Mouse (Mus musculus) hindbrain, embryonic 11.5 days (tissue): ENCODE measurements around the gene Pcolce2. TPM values are rescaled to one million over a fixed set of nuclear protein-coding genes. Genes with fewer than 3 reads are reported as not detected.

ENCODE experiments used
- ATAC-seq: fragments of 200-750 bp; cut with Nextera tagmentation; 2 replicates; pipeline ENCODE4 v1.8.0; 2017; ENCODE audit warnings: mild to moderate bottlenecking, moderate TSS enrichment, moderate library complexity; ENCODE audit not compliant: low FRiP score
- DNase-seq: peaks from one replicate; pipeline ENCODE4 v3.0.0-alpha.2; 2015; ENCODE audit warnings: low spot score
- H3K27ac ChIP-seq: fragments of 300-500 bp; sonication (generic); 2 replicates; pipeline ENCODE4 v1.5.1; 2014; ENCODE audit warnings: mild to moderate bottlenecking, low read depth, low read length
- H3K27me3 ChIP-seq: fragments of 300-500 bp; sonication (generic); 2 replicates; pipeline ENCODE4 v1.6.1; 2014; ENCODE audit warnings: mild to moderate bottlenecking, low read length, moderate library complexity, mixed read lengths; ENCODE audit not compliant: control insufficient read depth, insufficient read depth
- H3K36me3 ChIP-seq: fragments of 300-500 bp; sonication (generic); 2 replicates; pipeline ENCODE4 v1.6.1; 2014; ENCODE audit warnings: mild to moderate bottlenecking, low read length, moderate library complexity, mixed read lengths; ENCODE audit not compliant: control insufficient read depth, insufficient read depth
- H3K4me1 ChIP-seq: fragments of 300-500 bp; sonication (generic); replicated peaks from 2 replicates; pipeline ENCODE4 v1.6.1; 2014; ENCODE audit warnings: low read length, mixed read lengths; ENCODE audit not compliant: control insufficient read depth, insufficient read depth
- H3K4me2 ChIP-seq: fragments of 300-500 bp; sonication (generic); replicated peaks from 2 replicates; pipeline ENCODE4 v1.6.1; 2014; ENCODE audit warnings: mild to moderate bottlenecking, low read depth, low read length
- H3K4me3 ChIP-seq: fragments of 300-500 bp; sonication (generic); 2 replicates; pipeline ENCODE4 v1.5.1; 2014; ENCODE audit warnings: low read depth, low read length
- H3K9ac ChIP-seq: fragments of 300-500 bp; sonication (generic); 2 replicates; pipeline ENCODE4 v1.6.1; 2014; ENCODE audit warnings: low read depth, low read length
- H3K9me3 ChIP-seq: fragments of 300-500 bp; sonication (generic); 2 replicates; pipeline ENCODE4 v1.6.1; 2016; ENCODE audit warnings: low read length; ENCODE audit not compliant: control insufficient read depth
- WGBS: fragments of 180-500 bp; shearing (Covaris S2); extraction: QIAGEN DNeasy Blood & Tissue Kit; methylation state at CpG from one replicate; pipeline ENCODE4 v1.1.7; 2014; 5-methylcytosine and 5-hydroxymethylcytosine counted together
- polyA plus RNA-seq: library from polyadenylated mRNA; unstranded; fragments of >200 nt; fragmentation: Nextera tagmentation; extraction: Ambion mirVana; gene quantifications from 2 replicates; pipeline ENCODE4 v1.2.1, GENCODE M21; 2014

The Pcolce2 gene
- polyA plus RNA-seq: 2.5 and 2.6 TPM in 2 replicates

DNA sequence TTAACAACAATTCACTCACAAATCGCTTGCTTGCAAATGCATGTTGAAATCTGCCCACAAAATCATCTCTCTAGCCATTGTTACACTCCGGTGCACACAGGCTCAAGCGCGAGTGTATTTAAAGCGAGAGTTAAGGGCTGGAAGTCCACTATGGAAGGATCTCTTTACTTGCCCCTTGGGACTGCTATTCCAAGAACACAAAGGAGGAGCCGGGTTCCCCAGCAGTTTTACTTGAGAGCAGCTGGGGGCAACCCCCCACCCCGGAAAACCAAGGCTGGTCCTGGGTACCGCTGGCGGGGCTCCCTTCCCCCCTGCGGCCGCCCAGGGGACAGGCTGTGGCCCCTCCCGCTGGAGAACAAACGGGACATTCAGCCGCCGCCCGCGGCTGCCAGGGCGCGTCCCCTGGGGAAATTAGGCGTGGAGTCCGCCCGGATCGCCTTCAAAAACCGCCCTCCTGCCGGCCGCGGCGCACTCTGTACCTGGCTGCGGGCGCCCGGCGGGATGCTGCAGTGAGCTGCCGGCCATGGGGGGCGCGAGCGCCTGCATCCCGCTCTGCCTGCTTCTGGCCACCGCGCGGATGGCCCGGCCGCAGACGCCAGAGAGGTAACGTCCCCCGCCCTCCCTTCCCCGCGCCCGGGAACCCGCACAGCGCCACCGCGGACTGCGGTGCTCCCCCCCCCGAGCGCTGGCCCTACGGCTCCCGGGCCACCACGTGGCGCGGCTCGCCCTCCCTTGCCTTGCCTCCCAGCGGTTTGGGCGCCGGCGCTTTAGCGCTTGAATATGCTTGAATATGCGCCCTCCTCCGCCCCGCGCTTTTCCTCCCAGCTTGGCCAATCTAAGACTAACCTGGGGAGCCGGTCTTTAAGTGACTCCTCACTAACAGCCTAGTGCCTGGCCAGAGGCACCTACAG is at the start of gene Pcolce2:
TSS of gene Pcolce2 (plus strand) at position 331 of the 911 bp plus-strand sequence.
- DNase-seq: peak; percentile 79
- ATAC-seq: peak; percentile 94
- H3K9ac ChIP-seq: peak within 1 kb of the TSS; percentile 80
- peak within 1 kb of the TSS; percentile 95 for H3K4me2 ChIP-seq
- H3K4me3 ChIP-seq: peak within 1 kb of the TSS; percentile 73
- WGBS: under 1% methylated on average over 59 of the region's 71 CpGs
- no peaks in the 10 kb centered on the region for H3K36me3 ChIP-seq
- H3K27me3 ChIP-seq: peaks cover 2% of the 10 kb centered on the region; the same call in 1 of the 2 replicates
- peak within 1 kb of the TSS; percentile 7; the same call in 1 of the 2 replicates for H3K27ac ChIP-seq
- H3K4me1 ChIP-seq: no peaks in the 10 kb centered on the region
- H3K9me3 ChIP-seq: no peaks in the 10 kb centered on the region

DNA sequence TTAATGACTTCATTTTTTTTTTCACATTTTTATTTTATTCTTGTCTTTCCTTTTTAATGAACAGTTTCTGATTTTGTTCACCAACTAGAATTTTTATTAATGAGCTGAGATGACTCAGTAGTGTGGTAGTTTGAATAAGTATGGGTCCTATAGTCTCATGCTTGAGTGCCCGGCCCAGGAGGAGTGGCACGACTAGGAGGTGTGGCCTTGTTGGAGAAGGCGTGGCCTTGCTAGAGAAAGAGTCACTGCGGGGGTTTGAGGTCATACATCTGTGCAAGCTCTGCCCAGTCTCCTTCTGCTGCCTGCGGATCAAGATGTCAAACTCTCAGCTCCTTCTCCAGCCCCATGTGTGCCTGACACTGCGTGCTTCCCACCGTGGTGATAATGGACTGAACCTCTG is 49.3 kb upstream of the Pcolce2 start:
- Histone ChIP-seq H3K9me3 (no peaks in the 10 kb centered on the region), H3K36me3 (no peaks in the 10 kb centered on the region), H3K4me3 (no peak overlapping the region), H3K4me2 (no peak overlapping the region), H3K9ac (no peak overlapping the region), H3K27me3 (no peaks in the 10 kb centered on the region), H3K4me1 (no peaks in the 10 kb centered on the region), H3K27ac (no peak overlapping the region)
- ATAC-seq (0 out of 2 replicates have a peak, but pooled peaks have one; percentile 22), DNase-seq (no peak)
- WGBS: 87% methylated on average over 7 of the region's 7 CpGs

DNA sequence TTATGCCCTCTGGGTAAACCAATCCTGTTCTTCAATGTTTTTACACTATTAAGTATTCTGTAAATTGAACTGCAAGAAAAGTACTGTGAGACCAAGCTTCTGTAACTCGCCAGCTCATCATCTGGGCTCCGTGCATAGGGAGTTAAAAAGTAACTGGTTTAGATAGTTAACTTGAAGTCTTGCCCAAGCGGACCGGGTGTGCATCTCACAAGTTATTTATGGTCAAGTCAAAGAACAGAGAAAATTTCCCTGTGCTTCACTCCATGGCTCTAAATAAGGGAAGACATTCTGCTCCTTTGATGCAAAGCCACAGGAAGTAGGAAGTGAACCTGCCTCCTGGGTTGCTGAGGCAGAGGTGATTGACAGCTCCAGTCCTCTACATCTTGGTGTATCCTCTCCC is 43.1 kb upstream of the Pcolce2 start:
- H3K27ac ChIP-seq: no peak overlapping the region
- no peak for DNase-seq
- no peaks in the 10 kb centered on the region for H3K4me1 ChIP-seq
- H3K9ac ChIP-seq: no peak overlapping the region
- no peak overlapping the region for H3K4me2 ChIP-seq
- H3K27me3 ChIP-seq: no peaks in the 10 kb centered on the region
- H3K9me3 ChIP-seq: no peaks in the 10 kb centered on the region
- no peak for ATAC-seq
- H3K36me3 ChIP-seq: no peaks in the 10 kb centered on the region
- no peak overlapping the region for H3K4me3 ChIP-seq
- WGBS: 83% methylated on average over 4 of the region's 4 CpGs

- no peak for ATAC-seq
Observed at GRCm38 (mm10) chr9:95597466-95598178, 39.8 kb upstream of the Pcolce2 start.

GRCm38 (mm10) chr9:95598179-95598721 is 39.2 kb upstream of the Pcolce2 start:
- no peak overlapping the region for H3K4me2 ChIP-seq
- H3K27me3 ChIP-seq: no peaks in the 10 kb centered on the region
- H3K9ac ChIP-seq: no peak overlapping the region
- no peak for DNase-seq
- no peak overlapping the region for H3K27ac ChIP-seq
- no peak for ATAC-seq
- H3K4me3 ChIP-seq: no peak overlapping the region
- WGBS: 56% methylated on average over 19 of the region's 19 CpGs
- no peaks in the 10 kb centered on the region for H3K36me3 ChIP-seq
- H3K4me1 ChIP-seq: no peaks in the 10 kb centered on the region
- no peaks in the 10 kb centered on the region for H3K9me3 ChIP-seq

More at GRCm38 (mm10) chr9:95597466-95598178, 39.8 kb upstream of the Pcolce2 start:
- H3K27ac ChIP-seq: no peak overlapping the region
- DNase-seq: no peak
- no peak overlapping the region for H3K4me2 ChIP-seq
- H3K27me3 ChIP-seq: no peaks in the 10 kb centered on the region
- no peak overlapping the region for H3K4me3 ChIP-seq
- no peaks in the 10 kb centered on the region for H3K9me3 ChIP-seq
- 57% methylated on average over 13 of the region's 13 CpGs for WGBS
- H3K9ac ChIP-seq: no peak overlapping the region
- H3K4me1 ChIP-seq: no peaks in the 10 kb centered on the region
- H3K36me3 ChIP-seq: no peaks in the 10 kb centered on the region

GRCm38 (mm10) chr9:95599399-95599798 is 38.0 kb upstream of the Pcolce2 start:
- Histone ChIP-seq H3K9ac (no peak overlapping the region), H3K4me2 (no peak overlapping the region), H3K4me3 (no peak overlapping the region), H3K4me1 (no peaks in the 10 kb centered on the region), H3K27me3 (no peaks in the 10 kb centered on the region), H3K27ac (no peak overlapping the region), H3K36me3 (no peaks in the 10 kb centered on the region), H3K9me3 (no peaks in the 10 kb centered on the region)
- DNase-seq (no peak), ATAC-seq (no peak)
- 85% methylated on average over 4 of the region's 4 CpGs for WGBS

GRCm38 (mm10) chr9:95602849-95603248 is 34.6 kb upstream of the Pcolce2 start:
- WGBS: 84% methylated on average over 3 of the region's 3 CpGs
- Histone ChIP-seq H3K36me3 (no peaks in the 10 kb centered on the region), H3K4me2 (no peak overlapping the region), H3K9me3 (no peaks in the 10 kb centered on the region), H3K27me3 (no peaks in the 10 kb centered on the region), H3K4me1 (no peaks in the 10 kb centered on the region), H3K4me3 (no peak overlapping the region), H3K27ac (no peak overlapping the region), H3K9ac (no peak overlapping the region)
- ATAC-seq (no peak), DNase-seq (no peak)

GRCm38 (mm10) chr9:95603316-95603715 is 34.1 kb upstream of the Pcolce2 start:
- Histone ChIP-seq H3K9me3 (no peaks in the 10 kb centered on the region), H3K4me3 (no peak overlapping the region), H3K36me3 (no peaks in the 10 kb centered on the region), H3K9ac (no peak overlapping the region), H3K27ac (no peak overlapping the region), H3K4me2 (no peak overlapping the region), H3K4me1 (no peaks in the 10 kb centered on the region), H3K27me3 (no peaks in the 10 kb centered on the region)
- ATAC-seq (no peak), DNase-seq (no peak)
- 88% methylated on average over 9 of the region's 9 CpGs for whole genome bisulfite sequencing
